Mouse (Mus musculus): ENCODE measurements at regions not wholly inside any gene's neighbourhood (a gene's known extent, or its start where the extent isn't known, plus 50 kb on each side); places are given as distances from the start of the nearest gene placed in this dataset.

DNA sequence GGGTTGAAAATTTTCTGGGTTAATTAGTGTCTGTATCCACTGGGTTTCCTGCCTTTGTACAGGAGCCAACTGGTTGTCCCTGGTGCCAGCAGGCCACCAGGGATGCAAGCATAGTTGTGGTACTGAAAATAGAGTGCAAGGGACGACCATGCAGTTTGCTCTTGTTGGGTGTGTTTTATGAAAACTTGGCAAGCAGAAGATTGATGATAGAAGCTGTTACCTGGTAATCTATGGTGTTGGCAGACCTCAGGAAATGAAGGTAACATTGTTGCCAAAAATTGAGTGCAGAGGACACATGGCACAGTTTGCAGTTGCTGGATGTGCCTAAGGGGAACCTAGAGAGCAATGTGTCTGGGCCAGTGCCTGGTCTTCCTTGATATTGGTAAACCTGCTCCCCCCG is 818.7 kb downstream of the Tlr4 start:
- DNase-seq (ENCODE audit: low spot score in 2 of 2) = no peak

DNA sequence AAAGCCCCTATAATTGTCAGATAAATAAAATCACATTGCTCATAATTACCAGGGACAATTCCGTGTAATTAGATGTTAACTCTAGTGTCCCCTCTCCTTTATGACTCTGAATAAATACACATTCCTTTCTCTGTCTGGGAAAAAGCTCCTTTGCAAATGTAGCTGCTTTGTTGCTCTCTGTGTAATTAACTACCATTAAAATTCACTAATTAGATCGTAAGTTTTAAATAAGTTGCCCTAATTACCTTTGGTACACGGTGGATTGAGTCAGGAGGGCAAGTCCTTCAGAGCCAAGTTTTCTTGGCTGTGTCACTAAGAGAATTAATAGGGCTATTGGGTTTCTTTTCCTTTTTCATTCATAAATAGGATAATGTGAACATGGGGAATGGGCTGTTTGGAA is 834.7 kb downstream of the Tlr4 start:
- DNase-seq (ENCODE audit: low spot score in 2 of 2) = no peak

DNA sequence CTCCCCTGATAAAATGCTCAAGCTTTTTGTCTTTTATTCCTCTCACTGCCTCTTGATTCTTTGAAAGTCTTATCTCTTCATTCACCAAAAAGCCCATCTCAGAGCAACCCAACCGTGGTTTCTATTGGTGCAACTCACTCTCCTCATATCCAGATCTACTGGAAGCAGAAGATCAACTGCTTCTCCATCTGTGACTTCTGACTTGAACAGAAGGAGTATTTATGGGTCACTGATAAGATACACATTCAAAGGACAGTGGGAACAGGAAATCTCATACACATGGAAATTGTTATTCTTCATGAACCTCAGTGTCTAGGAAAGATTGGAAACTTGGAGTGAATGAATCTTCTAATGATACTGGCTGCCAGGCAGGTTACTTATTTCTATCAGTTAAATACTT is 846.6 kb downstream of the Tlr4 start:
- no peak for DNase-seq (ENCODE audit: low spot score in 2 of 2)

DNA sequence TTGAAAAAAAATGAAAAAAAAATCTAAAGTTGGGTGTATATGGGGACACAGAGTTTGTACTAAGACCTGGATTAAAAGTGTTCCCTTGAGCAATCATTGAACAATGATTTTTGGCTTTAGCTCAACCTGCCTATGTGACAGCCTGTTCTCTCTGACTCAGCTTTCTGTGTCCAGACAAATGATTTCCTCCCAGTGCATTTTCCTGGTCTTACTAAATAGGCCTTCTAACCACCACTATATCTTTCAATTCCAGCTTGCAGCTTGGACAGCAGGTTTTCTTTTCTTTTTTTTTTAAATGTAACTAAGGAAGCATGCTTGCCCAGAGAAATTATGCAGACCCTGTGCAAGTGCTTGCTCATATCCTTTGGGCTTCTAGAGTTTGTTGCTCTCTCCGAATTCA is 850.2 kb downstream of the Tlr4 start:
- no peak for DNase-seq (ENCODE audit: low spot score in 2 of 2)

DNA sequence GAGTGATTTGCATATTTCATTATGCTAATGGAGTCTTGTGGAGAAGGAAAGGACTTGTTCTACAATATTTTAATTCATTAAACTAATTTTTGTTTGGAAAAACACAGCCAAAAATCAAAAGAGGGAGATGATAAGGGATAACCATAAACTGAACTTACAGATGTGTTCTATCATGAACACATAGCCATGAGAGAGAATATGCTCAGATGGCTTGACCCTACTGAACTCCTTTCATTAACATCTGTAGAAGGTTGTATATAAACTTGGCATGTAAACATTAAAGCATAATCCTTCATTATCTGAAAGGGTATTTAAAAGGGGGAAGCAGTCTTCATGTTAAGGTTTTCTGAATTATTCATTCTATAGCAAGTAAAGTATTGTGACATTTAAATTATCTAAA is 871.1 kb downstream of the Tlr4 start:
- DNase-seq (ENCODE audit: low spot score in 2 of 2) = no peak
